Mouse (Mus musculus) heart, embryonic 13.5 days (tissue): ENCODE results near the gene Srsf7. TPM values are rescaled to one million over a fixed set of nuclear protein-coding genes. Genes with fewer than 3 reads are reported as not detected.
"Not testable (repeated sequence)": the region's sequence is repeated elsewhere in the genome, so short reads cannot be mapped to it uniquely, and the experiment has no call there.

Experiments used
- ATAC-seq: fragments of 200-750 bp; cut with Nextera tagmentation; 2 replicates; pipeline ENCODE4 v1.8.0; 2017; ENCODE audit warnings: moderate TSS enrichment; ENCODE audit not compliant: insufficient number of reproducible peaks, low FRiP score, low TSS enrichment; ENCODE audit errors: extremely low read depth
- H3K27ac ChIP-seq: fragments of 300-500 bp; sonication (generic); replicated peaks from 2 replicates; pipeline ENCODE4 v1.5.1; 2015; ENCODE audit warnings: moderate library complexity, mild to moderate bottlenecking, inconsistent platforms
- H3K27me3 ChIP-seq: fragments of 300-500 bp; sonication (generic); replicated peaks from 2 replicates; pipeline ENCODE4 v1.6.1; 2015; ENCODE audit warnings: mild to moderate bottlenecking, inconsistent platforms
- H3K36me3 ChIP-seq: fragments of 300-500 bp; sonication (generic); 2 replicates; pipeline ENCODE4 v1.6.1; 2015; ENCODE audit warnings: mild to moderate bottlenecking, inconsistent platforms
- H3K4me1 ChIP-seq: fragments of 300-500 bp; sonication (generic); 2 replicates; pipeline ENCODE4 v1.6.1; 2015; ENCODE audit warnings: inconsistent platforms
- H3K4me2 ChIP-seq: fragments of 300-500 bp; sonication (generic); 2 replicates; pipeline ENCODE4 v1.6.1; 2015; ENCODE audit warnings: inconsistent platforms, mild to moderate bottlenecking, moderate library complexity
- H3K4me3 ChIP-seq: fragments of 300-500 bp; sonication (generic); 2 replicates; pipeline ENCODE4 v1.5.1; 2015; ENCODE audit warnings: moderate library complexity, mild to moderate bottlenecking, inconsistent platforms
- H3K9ac ChIP-seq: fragments of 300-500 bp; sonication (generic); 2 replicates; pipeline ENCODE4 v1.6.1; 2015; ENCODE audit warnings: inconsistent platforms, mild to moderate bottlenecking, moderate library complexity
- H3K9me3 ChIP-seq: fragments of 300-500 bp; sonication (generic); 2 replicates; pipeline ENCODE4 v1.6.1; 2016; ENCODE audit warnings: inconsistent platforms
- WGBS: fragments of 180-500 bp; shearing (Covaris S2); methylation state at CpG from one replicate; pipeline ENCODE4 v1.1.7; 2015; ENCODE audit warnings: mixed read lengths; 5-methylcytosine and 5-hydroxymethylcytosine counted together
- polyA plus RNA-seq: library from polyadenylated mRNA; unstranded; fragments of >200 nt; fragmentation: Nextera tagmentation; extraction: Ambion mirVana; gene quantifications from 2 replicates; pipeline ENCODE4 v1.2.1, GENCODE M21; 2015

The Srsf7 gene
- polyA plus RNA-seq, 1 experiment from 2014 or later: 297 TPM

- Histone ChIP-seq H3K9ac (no peak overlapping the region), H3K4me1 (no peaks in the 10 kb centered on the region), H3K27ac (no peak overlapping the region), H3K36me3 (peaks cover 39% of the 10 kb centered on the region), H3K9me3 (no peaks in the 10 kb centered on the region), H3K27me3 (no peaks in the 10 kb centered on the region), H3K4me3 (no peak overlapping the region), H3K4me2 (no peak overlapping the region)
- WGBS: 57% methylated on average over 5 of the region's 5 CpGs
- no peak for ATAC-seq
Measured at GRCm38 (mm10) chr17:80193075-80193474, 14.0 kb downstream of the Srsf7 start.

DNA sequence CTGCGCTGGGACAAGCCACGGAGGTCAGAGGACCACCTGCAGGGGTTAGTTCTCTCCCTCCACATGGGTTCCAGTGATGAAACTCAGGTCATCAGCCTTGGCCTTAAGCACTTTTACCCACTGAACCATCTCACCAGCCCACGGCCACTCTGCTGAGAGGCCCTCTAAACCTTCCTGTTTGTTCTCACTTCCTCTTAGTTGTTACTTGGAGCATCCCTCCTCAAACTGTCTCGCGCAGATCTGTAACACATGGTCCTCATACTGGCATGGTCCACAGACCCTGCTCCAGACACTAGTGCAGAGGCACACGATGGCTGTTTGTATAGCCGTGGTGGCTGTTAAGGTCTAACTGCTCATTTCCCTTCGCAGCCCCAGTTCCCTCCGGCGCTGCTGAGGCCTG is 23.5 kb downstream of the Srsf7 start:
- no peak for ATAC-seq
- WGBS: 76% methylated on average over 10 of the region's 10 CpGs

GRCm38 (mm10) chr17:80180468-80180867 is 26.6 kb downstream of the Srsf7 start:
- Histone ChIP-seq H3K4me1 (peaks cover 4% of the 10 kb centered on the region; the same call in 1 of the 2 replicates), H3K4me3 (no peak overlapping the region), H3K4me2 (0 out of 2 replicates have a peak overlapping the region, but pooled peaks have one; percentile 13), H3K36me3 (no peaks in the 10 kb centered on the region), H3K27me3 (no peaks in the 10 kb centered on the region), H3K9ac (no peak overlapping the region), H3K9me3 (no peaks in the 10 kb centered on the region), H3K27ac (no peak overlapping the region)
- ATAC-seq: no peak

More for the DNA sequence above, 23.5 kb downstream of the Srsf7 start:
- Histone ChIP-seq H3K27ac (no peak overlapping the region), H3K4me3 (no peak overlapping the region), H3K27me3 (no peaks in the 10 kb centered on the region), H3K9me3 (no peaks in the 10 kb centered on the region), H3K9ac (no peak overlapping the region), H3K4me1 (peaks cover 4% of the 10 kb centered on the region; the same call in 1 of the 2 replicates), H3K4me2 (no peak overlapping the region), H3K36me3 (no peaks in the 10 kb centered on the region; the same call in 1 of the 2 replicates)

DNA sequence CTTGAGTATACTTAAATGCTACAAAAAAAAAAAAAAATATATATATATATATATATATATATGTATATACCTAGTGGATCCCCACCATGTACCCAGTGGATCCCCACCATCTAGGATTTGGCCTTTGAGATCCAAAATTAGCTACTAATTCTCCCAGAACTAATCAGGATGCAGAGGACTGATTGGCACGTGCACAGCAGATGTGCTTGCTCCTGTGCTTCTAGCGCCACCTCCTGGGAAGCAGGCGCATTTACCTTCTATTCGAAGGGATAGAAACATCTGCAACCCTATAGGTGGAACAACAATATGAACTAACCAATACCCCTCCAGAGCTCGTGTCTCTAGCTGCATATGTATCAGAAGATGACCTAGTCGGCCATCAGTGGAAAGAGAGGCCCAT is 27.1 kb downstream of the Srsf7 start:
- H3K27me3 ChIP-seq: no peaks in the 10 kb centered on the region
- H3K4me3 ChIP-seq: no peak overlapping the region
- 0% methylated on average over 6 of the region's 6 CpGs for WGBS
- H3K9ac ChIP-seq: no peak overlapping the region
- ATAC-seq: 0 out of 2 replicates have a peak, but pooled peaks have one; percentile 43
- no peaks in the 10 kb centered on the region for H3K36me3 ChIP-seq
- 0 out of 2 replicates have a peak overlapping the region, but pooled peaks have one; percentile 13 for H3K4me2 ChIP-seq
- H3K9me3 ChIP-seq: no peaks in the 10 kb centered on the region
- no peak overlapping the region for H3K27ac ChIP-seq
- peaks cover 6% of the 10 kb centered on the region; the same call in 1 of the 2 replicates for H3K4me1 ChIP-seq

GRCm38 (mm10) chr17:80178846-80179245 is 28.3 kb downstream of the Srsf7 start:
- H3K4me2 ChIP-seq, H3K9ac ChIP-seq, H3K36me3 ChIP-seq, H3K27me3 ChIP-seq, ATAC-seq, H3K4me1 ChIP-seq, H3K27ac ChIP-seq, H3K4me3 ChIP-seq, H3K9me3 ChIP-seq: not testable (repeated sequence)
- 92% methylated on average over 3 of the region's 3 CpGs for WGBS

DNA sequence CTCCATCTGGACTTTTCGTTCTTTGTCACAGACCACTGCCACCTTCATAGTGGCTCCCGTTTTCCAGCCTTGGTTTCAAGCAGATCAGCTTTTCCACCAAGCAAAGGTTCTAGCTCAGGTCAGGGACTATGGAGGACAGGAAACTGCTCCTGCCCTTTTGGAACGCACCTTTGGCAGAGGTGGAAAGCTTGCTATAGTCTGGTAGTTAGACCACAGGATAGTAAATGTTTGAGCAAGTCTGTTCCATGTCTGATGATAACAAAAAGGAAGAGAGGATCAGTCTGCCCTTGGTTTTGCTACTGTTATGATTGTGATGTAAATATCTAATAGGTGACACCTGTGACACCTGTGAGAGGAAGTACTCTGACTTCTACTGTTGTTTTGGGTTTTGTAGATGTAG is 31.1 kb downstream of the Srsf7 start:
- no peaks in the 10 kb centered on the region for H3K9me3 ChIP-seq

DNA sequence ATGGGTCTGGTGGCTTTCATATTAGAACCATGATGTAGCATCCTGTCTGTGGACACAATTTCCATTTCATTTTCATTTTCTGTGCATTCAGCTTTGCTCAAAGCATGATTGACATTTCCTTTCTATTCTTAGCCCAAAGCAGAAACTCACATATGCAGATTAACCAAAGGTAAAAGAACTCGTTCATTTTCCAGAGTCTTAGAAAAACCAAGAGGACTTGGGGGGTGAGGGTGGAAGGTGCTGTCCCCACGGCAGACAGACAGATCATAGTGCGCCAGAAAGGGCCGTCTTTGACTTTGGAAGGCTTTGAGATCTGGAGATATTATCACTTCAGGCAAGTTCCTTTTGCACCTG is 31.7 kb downstream of the Srsf7 start:
- no peak overlapping the region for H3K4me2 ChIP-seq
- WGBS: 77% methylated on average over 4 of the region's 4 CpGs

More for the DNA sequence above, 31.1 kb downstream of the Srsf7 start:
- no peak for ATAC-seq
- no peaks in the 10 kb centered on the region for H3K27me3 ChIP-seq
- no peak overlapping the region for H3K27ac ChIP-seq
- H3K4me1 ChIP-seq: peaks cover 8% of the 10 kb centered on the region; the same call in 1 of the 2 replicates
- no peak overlapping the region for H3K4me3 ChIP-seq
- WGBS: 79% methylated on average over 3 of the region's 3 CpGs
- H3K4me2 ChIP-seq: no peak overlapping the region
- no peaks in the 10 kb centered on the region for H3K36me3 ChIP-seq
- no peak overlapping the region for H3K9ac ChIP-seq

GRCm38 (mm10) chr17:80174699-80175385 is 32.3 kb downstream of the Srsf7 start:
- ATAC-seq: no peak
- 68% methylated on average over 19 of the region's 19 CpGs for WGBS
- no peak overlapping the region for H3K9ac ChIP-seq
- no peak overlapping the region for H3K4me3 ChIP-seq
- no peaks in the 10 kb centered on the region for H3K27me3 ChIP-seq
- H3K27ac ChIP-seq: no peak overlapping the region
- H3K9me3 ChIP-seq: no peaks in the 10 kb centered on the region
- no peak overlapping the region for H3K4me2 ChIP-seq
- H3K36me3 ChIP-seq: no peaks in the 10 kb centered on the region
- H3K4me1 ChIP-seq: peaks cover 8% of the 10 kb centered on the region; the same call in 1 of the 2 replicates

More for the DNA sequence above, 31.7 kb downstream of the Srsf7 start:
- Histone ChIP-seq H3K9ac (no peak overlapping the region), H3K9me3 (no peaks in the 10 kb centered on the region), H3K4me3 (no peak overlapping the region), H3K27ac (no peak overlapping the region), H3K27me3 (no peaks in the 10 kb centered on the region), H3K4me1 (peaks cover 8% of the 10 kb centered on the region; the same call in 1 of the 2 replicates), H3K36me3 (no peaks in the 10 kb centered on the region)
- ATAC-seq: no peak

DNA sequence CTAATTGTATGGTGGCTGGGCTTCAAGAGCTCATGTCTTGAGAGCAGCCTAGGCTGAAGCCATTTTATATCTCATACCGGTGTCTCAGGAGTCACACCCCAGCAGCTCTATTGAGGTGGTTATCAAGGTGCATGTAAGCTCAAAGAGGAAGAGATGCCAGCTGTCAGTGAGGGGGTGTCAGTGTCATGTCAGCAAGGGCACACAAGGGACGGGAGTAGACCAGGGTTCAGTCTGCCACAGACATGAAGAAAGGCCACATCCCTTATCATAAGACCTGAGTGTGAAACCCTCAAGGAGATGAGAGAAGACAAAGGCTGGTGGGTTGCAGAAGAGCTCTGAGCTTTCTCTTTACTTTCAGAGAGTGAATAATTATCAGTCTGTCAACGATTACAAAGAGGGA is 33.0 kb downstream of the Srsf7 start:
- WGBS: 54% methylated on average over 3 of the region's 3 CpGs
- Histone ChIP-seq H3K4me3 (no peak overlapping the region), H3K4me2 (no peak overlapping the region), H3K9ac (no peak overlapping the region), H3K27ac (no peak overlapping the region), H3K27me3 (no peaks in the 10 kb centered on the region), H3K9me3 (no peaks in the 10 kb centered on the region), H3K36me3 (no peaks in the 10 kb centered on the region), H3K4me1 (peaks cover 8% of the 10 kb centered on the region; the same call in 1 of the 2 replicates)
- ATAC-seq: no peak

- 80% methylated on average over 2 of the region's 2 CpGs for WGBS
- Histone ChIP-seq H3K4me3 (no peak overlapping the region), H3K27ac (no peak overlapping the region), H3K4me2 (no peak overlapping the region), H3K9me3 (no peaks in the 10 kb centered on the region), H3K4me1 (peaks cover 12% of the 10 kb centered on the region), H3K36me3 (no peaks in the 10 kb centered on the region), H3K9ac (no peak overlapping the region), H3K27me3 (no peaks in the 10 kb centered on the region)
- no peak for ATAC-seq
Measured at GRCm38 (mm10) chr17:80173708-80174107, 33.4 kb downstream of the Srsf7 start.

DNA sequence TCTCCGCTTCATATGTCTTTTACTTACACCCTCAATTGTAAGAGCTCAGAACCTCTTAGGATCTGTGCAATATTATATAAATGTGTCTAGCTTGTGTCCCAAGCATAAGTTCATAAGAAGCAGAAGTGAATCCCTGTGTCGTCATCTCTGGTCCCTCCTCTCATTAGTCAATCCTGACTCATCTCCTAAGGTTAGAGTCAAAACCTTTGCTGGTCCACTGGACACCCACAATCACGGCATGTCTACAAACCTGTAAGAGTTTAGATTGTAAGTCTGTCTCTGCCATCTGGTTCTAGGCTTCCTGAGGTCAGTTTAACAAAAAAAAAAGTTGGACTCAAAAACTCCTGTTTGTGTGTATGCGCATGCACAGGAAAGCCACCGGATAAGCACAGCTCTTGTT is 34.3 kb downstream of the Srsf7 start:
- no peak for ATAC-seq
- WGBS: 75% methylated on average over 5 of the region's 5 CpGs

DNA sequence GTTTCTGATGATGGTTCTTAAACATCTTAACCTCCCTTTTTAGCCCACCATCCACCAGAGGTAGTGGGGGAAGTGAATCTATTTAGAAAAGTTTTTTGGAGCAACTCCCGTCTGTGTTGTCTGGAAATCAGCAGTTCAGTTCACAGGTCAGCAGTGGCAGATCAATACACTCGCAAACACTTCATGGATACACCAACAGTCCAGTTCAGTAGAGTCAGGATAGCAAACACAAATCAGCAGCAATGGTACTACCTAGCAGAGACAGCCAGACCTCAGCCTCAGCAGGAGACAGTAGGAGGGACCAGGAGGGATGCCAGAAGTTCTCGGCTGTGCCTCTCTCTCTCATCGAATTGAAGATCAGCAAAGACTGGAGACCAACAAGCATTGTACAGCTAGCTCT is 35.2 kb downstream of the Srsf7 start:
- H3K4me2 ChIP-seq: no peak overlapping the region
- no peaks in the 10 kb centered on the region for H3K9me3 ChIP-seq
- H3K36me3 ChIP-seq: no peaks in the 10 kb centered on the region
- ATAC-seq: no peak
- peaks cover 30% of the 10 kb centered on the region for H3K4me1 ChIP-seq
- no peak overlapping the region for H3K4me3 ChIP-seq
- H3K27ac ChIP-seq: no peak overlapping the region
- 78% methylated on average over 4 of the region's 4 CpGs for WGBS
- H3K27me3 ChIP-seq: no peaks in the 10 kb centered on the region
- H3K9ac ChIP-seq: no peak overlapping the region

More for the DNA sequence above, 34.3 kb downstream of the Srsf7 start:
- Histone ChIP-seq H3K9ac (no peak overlapping the region), H3K4me1 (peaks cover 22% of the 10 kb centered on the region), H3K9me3 (no peaks in the 10 kb centered on the region), H3K27me3 (no peaks in the 10 kb centered on the region), H3K36me3 (no peaks in the 10 kb centered on the region), H3K4me3 (no peak overlapping the region), H3K27ac (no peak overlapping the region), H3K4me2 (no peak overlapping the region)
